Mouse (Mus musculus) kidney, embryonic 14.5 days (tissue): ENCODE data around the gene Syngr1. TPM values are rescaled to one million over a fixed set of nuclear protein-coding genes. Genes with fewer than 3 reads are reported as not detected.

Source experiments
- ATAC-seq: fragments of 200-750 bp; cut with Nextera tagmentation; 2 replicates; pipeline ENCODE4 v1.8.0; 2017; ENCODE audit warnings: moderate number of reproducible peaks, mild to moderate bottlenecking, moderate TSS enrichment, moderate library complexity; ENCODE audit not compliant: low FRiP score, low TSS enrichment
- H3K27ac ChIP-seq: fragments of 300-500 bp; sonication (generic); 2 replicates; pipeline ENCODE4 v1.5.1; 2014; ENCODE audit warnings: low read depth, mild to moderate bottlenecking, low read length, moderate library complexity, mixed read lengths
- H3K27me3 ChIP-seq: fragments of 300-500 bp; sonication (generic); 2 replicates; pipeline ENCODE4 v1.6.1; 2014; ENCODE audit warnings: mild to moderate bottlenecking, low read length; ENCODE audit not compliant: control insufficient read depth, insufficient read depth
- H3K36me3 ChIP-seq: fragments of 300-500 bp; sonication (generic); 2 replicates; pipeline ENCODE4 v1.6.1; 2014; ENCODE audit warnings: low read length, mixed read lengths; ENCODE audit not compliant: control insufficient read depth, insufficient read depth
- H3K4me1 ChIP-seq: fragments of 300-500 bp; sonication (generic); 2 replicates; pipeline ENCODE4 v1.6.1; 2014; ENCODE audit warnings: low read length, mixed read lengths; ENCODE audit not compliant: control insufficient read depth, insufficient read depth
- H3K4me2 ChIP-seq: fragments of 300-500 bp; sonication (generic); replicated peaks from 2 replicates; pipeline ENCODE4 v1.6.1; 2014; ENCODE audit warnings: low read depth, mild to moderate bottlenecking, low read length
- H3K4me3 ChIP-seq: fragments of 300-500 bp; sonication (generic); 2 replicates; pipeline ENCODE4 v1.5.1; 2014; ENCODE audit warnings: mild to moderate bottlenecking, low read length
- H3K9ac ChIP-seq: fragments of 300-500 bp; sonication (generic); 2 replicates; pipeline ENCODE4 v1.6.1; 2014; ENCODE audit warnings: low read depth, mild to moderate bottlenecking, low read length, moderate library complexity
- H3K9me3 ChIP-seq: fragments of 300-500 bp; sonication (generic); 2 replicates; pipeline ENCODE4 v1.6.1; 2016; ENCODE audit warnings: low read length; ENCODE audit not compliant: control insufficient read depth
- WGBS: fragments of 180-500 bp; shearing (Covaris S2); extraction: QIAGEN DNeasy Blood & Tissue Kit; methylation state at CpG from one replicate; pipeline ENCODE4 v1.1.7; 2014; 5-methylcytosine and 5-hydroxymethylcytosine counted together
- polyA plus RNA-seq: library from polyadenylated mRNA; unstranded; fragments of >200 nt; fragmentation: Nextera tagmentation; extraction: Ambion mirVana; gene quantifications from 2 replicates; pipeline ENCODE4 v1.2.1, GENCODE M21; 2014

Gene Syngr1
- polyA plus RNA-seq, 1 experiment from 2014 or later = 9.5 TPM

DNA sequence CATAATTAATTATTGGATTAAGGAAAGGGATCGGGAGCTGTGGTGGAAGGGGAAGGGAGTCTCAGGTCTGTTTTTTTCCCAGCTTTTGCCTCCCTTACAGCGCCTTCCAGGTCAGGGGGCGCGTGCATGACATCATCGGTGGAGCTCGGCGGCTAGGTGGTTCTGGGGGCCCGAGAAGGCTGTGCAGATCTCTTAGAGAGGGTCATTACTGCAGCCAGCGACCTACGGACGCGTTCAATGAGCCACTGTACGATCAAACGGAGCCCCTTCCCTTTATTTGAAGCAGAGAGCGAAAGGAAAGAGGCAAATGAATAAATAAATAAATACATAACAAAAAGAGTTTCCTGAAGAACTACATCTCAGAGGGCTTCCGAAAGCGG lies 403 bp upstream of the Syngr1 start:
- Histone ChIP-seq H3K4me1 (no peaks in the 10 kb centered on the region; the same call in 1 of the 2 replicates), H3K27me3 (peaks cover 39% of the 10 kb centered on the region), H3K36me3 (no peaks in the 10 kb centered on the region), H3K9me3 (no peaks in the 10 kb centered on the region), H3K9ac (peak overlapping the region; percentile 65), H3K4me3 (peak overlapping the region; percentile 69), H3K4me2 (peak overlapping the region; percentile 95), H3K27ac (no peak overlapping the region)
- 1% methylated on average over 17 of the region's 17 CpGs for WGBS
- ATAC-seq = no peak

DNA sequence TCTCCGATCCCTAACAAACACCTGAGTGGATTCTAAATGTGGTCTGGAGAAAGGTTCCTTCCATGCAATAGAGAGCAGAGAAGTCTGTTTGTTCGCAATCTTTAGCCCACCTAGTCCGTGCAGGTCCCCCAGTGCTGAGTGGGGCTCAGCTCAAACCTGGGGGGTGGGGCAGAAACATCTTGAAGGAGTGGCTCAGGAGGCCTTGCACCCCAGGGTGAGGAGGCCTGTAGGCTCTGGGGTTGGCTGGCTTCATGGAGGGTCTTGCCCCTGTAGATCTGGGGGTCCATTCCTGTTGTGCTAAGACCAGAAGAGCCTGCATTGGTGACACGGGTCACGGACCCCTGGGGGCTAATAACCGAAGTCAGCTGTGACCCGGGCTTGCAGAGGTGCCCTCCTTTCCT lies 907 bp downstream of the Syngr1 start:
- no peak overlapping the region for H3K27ac ChIP-seq
- H3K9me3 ChIP-seq = no peaks in the 10 kb centered on the region
- WGBS = 10% methylated on average over 7 of the region's 7 CpGs
- peak overlapping the region; percentile 69; the same call in 1 of the 2 replicates for H3K4me3 ChIP-seq
- peak overlapping the region; percentile 95; the same call in 1 of the 2 replicates for H3K4me2 ChIP-seq
- peaks cover 39% of the 10 kb centered on the region for H3K27me3 ChIP-seq
- H3K9ac ChIP-seq = no peak overlapping the region; the same call in 1 of the 2 replicates
- no peaks in the 10 kb centered on the region; the same call in 1 of the 2 replicates for H3K4me1 ChIP-seq
- no peaks in the 10 kb centered on the region for H3K36me3 ChIP-seq
- ATAC-seq = no peak

DNA sequence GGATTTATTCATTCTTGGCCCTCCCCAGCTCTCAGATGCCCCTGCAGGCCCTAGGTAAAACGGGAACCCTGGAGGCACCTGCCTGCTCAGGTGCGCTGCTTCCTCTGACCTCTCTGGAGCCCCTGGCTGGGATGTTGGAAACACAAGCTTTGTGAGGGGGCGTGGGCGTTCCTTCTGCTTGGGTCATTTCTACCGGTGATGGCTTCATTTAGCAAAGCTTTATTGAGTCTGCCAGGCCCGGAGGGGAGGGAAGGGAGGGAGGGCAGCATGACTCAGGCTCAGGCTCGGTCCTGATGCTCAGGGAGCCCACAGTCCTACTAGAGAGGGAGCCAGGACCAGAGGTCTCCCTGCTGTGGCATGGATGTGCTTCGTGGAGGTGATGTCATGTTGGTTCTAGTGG lies 1.5 kb downstream of the Syngr1 start:
- Histone ChIP-seq H3K27me3 (peaks cover 39% of the 10 kb centered on the region), H3K4me3 (no peak overlapping the region)
- 6% methylated on average over 8 of the region's 8 CpGs for whole genome bisulfite sequencing

DNA sequence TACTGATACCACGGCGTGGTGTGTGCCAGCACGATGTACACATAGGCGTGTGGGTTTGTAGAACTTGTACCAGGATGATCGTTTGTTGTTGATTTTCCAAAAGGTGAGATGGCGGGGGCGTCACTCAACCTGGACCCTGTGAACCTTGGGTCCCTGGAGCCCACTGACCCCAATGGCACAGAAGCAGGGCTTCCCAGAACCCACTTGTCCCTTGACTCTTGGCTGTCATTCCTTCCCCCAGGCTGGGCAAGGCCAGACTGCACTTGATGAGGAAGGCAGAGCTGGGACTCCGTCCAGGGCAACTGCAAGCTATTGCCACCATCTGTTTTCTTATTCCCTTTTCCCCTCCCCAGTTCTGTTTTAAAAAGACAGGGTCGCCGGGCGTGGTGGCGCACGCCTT lies 3.1 kb downstream of the Syngr1 start:
- Histone ChIP-seq H3K4me1 (no peaks in the 10 kb centered on the region; the same call in 1 of the 2 replicates), H3K9ac (no peak overlapping the region), H3K27me3 (peaks cover 38% of the 10 kb centered on the region), H3K9me3 (no peaks in the 10 kb centered on the region), H3K27ac (no peak overlapping the region), H3K4me3 (no peak overlapping the region), H3K36me3 (no peaks in the 10 kb centered on the region), H3K4me2 (no peak overlapping the region)
- no peak for ATAC-seq
- 90% methylated on average over 13 of the region's 13 CpGs for WGBS

More for the DNA sequence above, 1.5 kb downstream of the Syngr1 start:
- Histone ChIP-seq H3K36me3 (no peaks in the 10 kb centered on the region), H3K9ac (no peak overlapping the region), H3K9me3 (no peaks in the 10 kb centered on the region), H3K27ac (no peak overlapping the region), H3K4me2 (no peak overlapping the region), H3K4me1 (no peaks in the 10 kb centered on the region; the same call in 1 of the 2 replicates)
- ATAC-seq = no peak

DNA sequence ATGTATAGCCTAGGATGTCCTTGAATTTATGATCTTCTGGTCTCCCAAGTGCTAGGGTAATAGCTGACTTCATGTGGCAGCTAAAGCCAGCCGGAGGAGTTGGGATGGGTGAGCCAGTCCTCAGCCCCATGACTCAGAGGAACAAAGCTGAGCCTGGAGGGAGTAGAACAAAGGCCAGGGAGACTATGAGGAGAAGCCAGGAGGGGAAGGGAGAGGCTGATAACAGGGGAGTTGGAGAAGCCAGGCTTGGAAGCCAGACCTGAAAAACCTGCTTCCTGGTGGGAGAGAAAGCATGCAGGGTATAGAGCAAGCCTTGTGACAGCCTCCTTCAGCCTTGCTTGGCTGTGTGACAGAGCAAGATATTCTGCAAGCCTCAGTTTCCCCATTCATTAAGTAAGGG lies 4.5 kb downstream of the Syngr1 start:
- Histone ChIP-seq H3K36me3 (no peaks in the 10 kb centered on the region), H3K4me1 (no peaks in the 10 kb centered on the region; the same call in 1 of the 2 replicates), H3K4me2 (no peak overlapping the region), H3K27me3 (peaks cover 28% of the 10 kb centered on the region), H3K9ac (no peak overlapping the region), H3K9me3 (no peaks in the 10 kb centered on the region), H3K27ac (no peak overlapping the region), H3K4me3 (no peak overlapping the region)
- WGBS = 52% methylated on average over 1 of the region's 1 CpGs
- no peak for ATAC-seq

DNA sequence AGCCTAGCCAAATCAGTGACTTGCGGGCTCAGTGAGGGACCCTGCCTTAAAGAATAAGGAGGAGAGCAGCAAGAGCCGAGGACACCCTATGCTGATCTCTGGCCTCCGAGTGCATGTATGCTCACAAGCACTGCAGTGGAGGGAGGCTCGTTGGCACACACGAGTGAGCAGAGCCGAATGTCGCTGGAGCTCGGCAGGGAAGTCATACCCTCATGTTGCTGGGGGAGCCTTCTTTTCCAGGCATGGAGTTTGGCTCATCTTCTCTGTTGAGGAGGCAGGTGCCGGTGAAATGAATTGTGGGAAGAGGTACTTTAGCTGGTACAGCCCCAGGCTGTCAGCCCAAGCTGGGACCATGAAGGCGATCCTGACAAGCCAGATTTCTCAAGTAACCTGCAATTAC lies 5.3 kb downstream of the Syngr1 start:
- Histone ChIP-seq H3K4me2 (no peak overlapping the region), H3K9me3 (no peaks in the 10 kb centered on the region), H3K36me3 (no peaks in the 10 kb centered on the region), H3K4me1 (no peaks in the 10 kb centered on the region), H3K4me3 (no peak overlapping the region), H3K27me3 (peaks cover 20% of the 10 kb centered on the region), H3K9ac (no peak overlapping the region), H3K27ac (no peak overlapping the region)
- no peak for ATAC-seq
- WGBS = 65% methylated on average over 10 of the region's 10 CpGs

DNA sequence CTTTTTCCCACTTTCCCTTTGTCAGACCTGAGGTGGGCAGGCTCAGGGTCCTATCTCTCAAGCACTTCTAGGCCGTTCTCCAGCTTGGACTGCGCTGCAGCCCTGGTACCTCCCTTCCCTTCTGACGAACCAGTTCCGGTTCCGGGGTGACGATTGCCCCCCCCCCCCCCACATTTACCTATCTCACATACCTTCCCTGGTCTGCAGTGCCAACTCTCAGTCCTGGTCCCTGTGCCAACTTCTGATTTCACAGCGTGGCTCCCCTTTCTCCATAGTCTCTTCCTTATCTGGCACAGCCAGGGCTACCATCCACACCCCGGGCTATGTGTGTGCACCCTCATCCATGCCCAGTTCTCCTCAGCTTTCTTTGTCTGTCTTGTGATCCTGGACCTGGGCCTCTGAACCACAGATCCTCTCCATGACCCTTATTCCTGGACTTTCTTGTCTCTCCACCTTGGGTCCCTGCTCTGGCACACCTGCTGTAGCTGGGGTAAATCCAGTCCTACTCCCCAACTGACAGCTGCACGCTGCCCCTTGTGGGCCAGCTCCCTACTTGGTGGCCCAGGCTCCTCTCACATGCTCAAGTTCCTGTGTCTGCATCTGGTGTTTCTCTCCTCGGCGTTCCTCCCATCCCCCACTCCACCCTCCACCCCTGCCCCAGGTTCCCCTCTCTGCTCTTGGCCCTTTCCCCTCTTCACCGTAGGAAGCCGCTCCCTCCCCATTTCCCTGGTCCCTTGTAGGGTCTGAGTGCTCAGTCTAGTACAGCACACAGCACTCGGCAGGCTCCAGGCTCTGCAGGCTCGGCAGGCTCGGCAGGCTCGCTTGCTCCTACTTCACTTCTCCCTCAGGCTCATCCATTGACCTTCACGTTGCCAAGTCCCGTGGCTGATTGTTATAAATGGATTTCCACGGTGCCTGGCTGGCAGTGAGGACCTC lies 6.1 kb downstream of the Syngr1 start:
- Histone ChIP-seq H3K4me3 (no peak overlapping the region), H3K9me3 (no peaks in the 10 kb centered on the region), H3K4me2 (no peak overlapping the region), H3K9ac (no peak overlapping the region), H3K27me3 (peaks cover 12% of the 10 kb centered on the region; the same call in 1 of the 2 replicates), H3K4me1 (no peaks in the 10 kb centered on the region), H3K27ac (no peak overlapping the region), H3K36me3 (no peaks in the 10 kb centered on the region)
- ATAC-seq = no peak; the same call in 1 of the 2 replicates
- 25% methylated on average over 20 of the region's 20 CpGs for WGBS

DNA sequence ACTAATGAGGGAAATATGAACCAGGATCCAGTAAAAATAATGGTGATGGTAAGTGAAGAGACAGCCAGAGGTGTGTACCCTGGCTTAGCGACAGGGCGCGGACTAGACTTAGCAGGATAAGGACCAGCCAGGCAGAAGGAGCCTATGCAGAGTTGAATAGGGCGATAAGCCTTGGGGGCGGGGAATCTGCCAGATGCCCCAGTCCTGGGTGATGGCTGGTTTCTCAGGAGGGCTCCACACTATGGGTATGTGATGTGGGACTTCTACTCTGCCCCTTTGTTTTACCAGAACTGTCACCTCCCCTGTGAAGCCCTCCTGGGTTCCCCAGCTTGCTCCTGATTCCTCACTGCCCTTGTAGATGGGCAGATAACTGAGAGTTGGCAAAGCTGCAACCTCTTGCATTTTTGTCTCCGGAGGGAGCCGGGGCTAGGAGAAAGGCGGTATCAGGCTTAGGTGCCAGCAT lies 6.9 kb downstream of the Syngr1 start:
- ATAC-seq = 0 out of 2 replicates have a peak, but pooled peaks have one; percentile 40
- Histone ChIP-seq H3K36me3 (no peaks in the 10 kb centered on the region), H3K4me3 (no peak overlapping the region), H3K4me1 (no peaks in the 10 kb centered on the region), H3K27me3 (peaks cover 6% of the 10 kb centered on the region; the same call in 1 of the 2 replicates), H3K4me2 (no peak overlapping the region), H3K9ac (no peak overlapping the region), H3K27ac (no peak overlapping the region), H3K9me3 (no peaks in the 10 kb centered on the region)
- WGBS = 46% methylated on average over 8 of the region's 8 CpGs

GRCm38 (mm10) chr15:80098809-80099208 lies 7.7 kb downstream of the Syngr1 start:
- H3K4me3 ChIP-seq = no peak overlapping the region
- H3K4me1 ChIP-seq = no peaks in the 10 kb centered on the region
- H3K9me3 ChIP-seq = no peaks in the 10 kb centered on the region
- no peak overlapping the region for H3K9ac ChIP-seq
- H3K27me3 ChIP-seq = no peaks in the 10 kb centered on the region
- ATAC-seq = 0 out of 2 replicates have a peak, but pooled peaks have one; percentile 40
- WGBS = 34% methylated on average over 9 of the region's 9 CpGs
- no peak overlapping the region for H3K4me2 ChIP-seq
- H3K36me3 ChIP-seq = no peaks in the 10 kb centered on the region
- H3K27ac ChIP-seq = no peak overlapping the region
